Mouse (Mus musculus) heart, embryonic 15.5 days (tissue): ENCODE results near the gene Olfr279. TPM values are rescaled to one million over a fixed set of nuclear protein-coding genes. Genes with fewer than 3 reads are reported as not detected.
"Not testable (repeated sequence)": the region's sequence is repeated elsewhere in the genome, so short reads cannot be mapped to it uniquely, and the experiment has no call there.

ENCODE experiments used
- ATAC-seq: fragments of 200-750 bp; cut with Nextera tagmentation; replicated peaks from 2 replicates; pipeline ENCODE4 v1.8.0; 2017; ENCODE audit warnings: low read depth, moderate TSS enrichment; ENCODE audit not compliant: insufficient number of reproducible peaks, insufficient read depth, low FRiP score
- H3K27ac ChIP-seq: fragments of 300-500 bp; sonication (generic); 2 replicates; pipeline ENCODE4 v1.5.1; 2015; ENCODE audit warnings: mild to moderate bottlenecking, inconsistent platforms
- H3K27me3 ChIP-seq: fragments of 300-500 bp; sonication (generic); 2 replicates; pipeline ENCODE4 v1.6.1; 2015; ENCODE audit warnings: inconsistent platforms
- H3K36me3 ChIP-seq: fragments of 300-500 bp; sonication (generic); 2 replicates; pipeline ENCODE4 v1.6.1; 2015; ENCODE audit warnings: mild to moderate bottlenecking, inconsistent platforms
- H3K4me1 ChIP-seq: fragments of 300-500 bp; sonication (generic); replicated peaks from 2 replicates; pipeline ENCODE4 v1.6.1; 2015; ENCODE audit warnings: inconsistent platforms
- H3K4me2 ChIP-seq: fragments of 300-500 bp; sonication (generic); 2 replicates; pipeline ENCODE4 v1.6.1; 2015; ENCODE audit warnings: inconsistent platforms, mild to moderate bottlenecking, moderate library complexity
- H3K4me3 ChIP-seq: fragments of 300-500 bp; sonication (generic); 2 replicates; pipeline ENCODE4 v1.5.1; 2015; ENCODE audit warnings: mild to moderate bottlenecking, inconsistent platforms
- H3K9ac ChIP-seq: fragments of 300-500 bp; sonication (generic); 2 replicates; pipeline ENCODE4 v1.6.1; 2015; ENCODE audit warnings: mild to moderate bottlenecking, inconsistent platforms
- H3K9me3 ChIP-seq: fragments of 300-500 bp; sonication (generic); replicated peaks from 2 replicates; pipeline ENCODE4 v1.6.1; 2016; ENCODE audit warnings: inconsistent platforms
- WGBS: fragments of 180-500 bp; shearing (Covaris S2); methylation state at CpG from one replicate; pipeline ENCODE4 v1.1.7; 2015; ENCODE audit warnings: mixed read lengths; 5-methylcytosine and 5-hydroxymethylcytosine counted together
- polyA plus RNA-seq: library from polyadenylated mRNA; unstranded; fragments of >200 nt; fragmentation: Nextera tagmentation; extraction: Ambion mirVana; gene quantifications from 2 replicates; pipeline ENCODE4 v1.2.1, GENCODE M21; 2015

The Olfr279 gene
- polyA plus RNA-seq, 1 experiment from 2014 or later, result not detected

DNA sequence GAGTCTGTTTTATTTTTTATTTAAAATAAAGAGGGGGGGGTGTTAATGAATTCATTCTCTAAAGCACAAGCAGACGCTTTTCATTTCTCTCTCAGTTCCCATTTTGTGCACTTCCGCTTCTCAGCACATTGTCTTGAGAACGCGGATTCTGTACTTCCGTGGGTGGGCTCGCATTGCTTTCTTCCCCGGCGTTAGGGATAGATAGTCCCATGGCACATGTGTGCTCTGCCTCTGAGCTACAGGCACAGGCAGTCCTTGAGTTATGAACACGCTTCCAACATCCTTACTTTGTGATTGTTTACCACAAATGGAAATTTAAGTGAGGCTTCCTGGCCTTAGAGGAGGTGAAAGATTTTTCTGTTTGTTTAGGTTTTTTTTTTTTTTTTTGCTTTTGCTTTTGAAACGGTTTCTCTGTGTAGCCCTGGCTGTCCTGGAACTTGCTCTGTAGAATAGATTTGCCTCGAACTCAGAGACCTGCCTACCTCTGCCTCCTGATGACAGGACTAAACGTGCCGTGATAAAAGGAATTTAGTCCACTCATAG lies 19.3 kb downstream of the Olfr279 start:
- H3K4me1 ChIP-seq, result peaks cover 24% of the 10 kb centered on the region
- H3K36me3 ChIP-seq, result no peaks in the 10 kb centered on the region
- no peaks in the 10 kb centered on the region for H3K9me3 ChIP-seq
- no peak overlapping the region for H3K9ac ChIP-seq
- ATAC-seq, result no peak
- H3K4me3 ChIP-seq, result no peak overlapping the region
- peak overlapping the region; percentile 17 for H3K27ac ChIP-seq
- H3K4me2 ChIP-seq, result peak overlapping the region; percentile 63
- H3K27me3 ChIP-seq, result no peaks in the 10 kb centered on the region
- WGBS, result 58% methylated on average over 13 of the region's 13 CpGs

DNA sequence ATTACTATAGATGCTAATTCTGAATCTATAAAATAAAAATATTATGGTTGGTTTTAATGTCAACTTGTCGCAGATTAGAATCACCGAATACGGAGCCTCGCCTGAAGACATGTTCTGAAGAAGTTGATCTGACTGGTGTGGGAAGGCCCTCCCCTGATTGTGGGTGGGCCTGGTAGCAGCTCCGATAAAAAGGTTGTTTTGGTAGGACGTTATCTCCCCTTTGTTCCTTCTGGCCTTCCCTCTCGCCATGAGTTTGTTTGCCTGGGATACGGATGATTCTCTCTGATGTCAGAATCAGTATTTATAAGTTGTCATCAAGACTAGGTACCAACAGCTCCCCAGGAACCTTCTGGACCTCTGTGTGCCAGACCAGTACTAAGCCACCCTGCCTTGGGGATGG lies 20.0 kb downstream of the Olfr279 start:
- WGBS, result 45% methylated on average over 8 of the region's 8 CpGs
- no peaks in the 10 kb centered on the region for H3K36me3 ChIP-seq

GRCm38 (mm10) chr15:98512799-98513321 lies 20.7 kb downstream of the Olfr279 start:
- WGBS, result 14% methylated on average over 17 of the region's 17 CpGs
- no peak for ATAC-seq
- Histone ChIP-seq H3K4me1 (peaks cover 24% of the 10 kb centered on the region), H3K4me2 (peak overlapping the region; percentile 42), H3K27me3 (no peaks in the 10 kb centered on the region), H3K4me3 (0 out of 2 replicates have a peak overlapping the region, but pooled peaks have one; percentile 1), H3K27ac (peak overlapping the region; percentile 66), H3K36me3 (peaks cover 4% of the 10 kb centered on the region; the same call in 1 of the 2 replicates), H3K9ac (no peak overlapping the region), H3K9me3 (no peaks in the 10 kb centered on the region)

More for the DNA sequence above, 20.0 kb downstream of the Olfr279 start:
- H3K27ac ChIP-seq, result no peak overlapping the region
- H3K4me1 ChIP-seq, result peaks cover 24% of the 10 kb centered on the region
- ATAC-seq, result no peak
- no peaks in the 10 kb centered on the region for H3K9me3 ChIP-seq
- no peak overlapping the region for H3K4me3 ChIP-seq
- no peaks in the 10 kb centered on the region for H3K27me3 ChIP-seq
- no peak overlapping the region for H3K9ac ChIP-seq
- H3K4me2 ChIP-seq, result no peak overlapping the region

GRCm38 (mm10) chr15:98513676-98514075 lies 21.5 kb downstream of the Olfr279 start:
- H3K4me2 ChIP-seq, H3K9ac ChIP-seq, H3K4me3 ChIP-seq, ATAC-seq, H3K27me3 ChIP-seq, H3K27ac ChIP-seq, H3K9me3 ChIP-seq: not testable (repeated sequence)
- Histone ChIP-seq H3K36me3 (peaks cover 10% of the 10 kb centered on the region; the same call in 1 of the 2 replicates), H3K4me1 (peaks cover 24% of the 10 kb centered on the region)
- 73% methylated on average over 3 of the region's 3 CpGs for WGBS

DNA sequence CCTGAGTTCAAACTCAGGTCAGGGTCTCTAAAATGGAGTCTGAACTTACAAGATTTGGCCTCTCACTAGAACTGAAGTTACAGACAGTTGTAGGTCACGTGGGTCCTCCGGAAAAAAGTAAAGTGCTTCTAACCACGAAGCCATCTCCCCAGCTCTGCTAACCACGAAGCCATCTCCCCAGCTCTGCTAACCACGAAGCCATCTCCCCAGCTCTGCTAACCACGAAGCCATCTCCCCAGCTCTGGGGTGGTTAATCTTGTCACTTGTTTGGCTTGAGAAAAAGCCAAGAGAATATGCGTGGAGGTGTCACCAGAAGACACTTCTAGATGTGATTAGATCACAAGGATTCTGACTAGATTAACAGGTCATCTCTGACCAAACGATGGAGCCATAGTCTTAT lies 21.9 kb downstream of the Olfr279 start:
- Histone ChIP-seq H3K4me2 (no peak overlapping the region), H3K4me3 (no peak overlapping the region), H3K4me1 (peaks cover 24% of the 10 kb centered on the region), H3K27ac (no peak overlapping the region), H3K36me3 (peaks cover 10% of the 10 kb centered on the region; the same call in 1 of the 2 replicates), H3K9me3 (no peaks in the 10 kb centered on the region), H3K27me3 (no peaks in the 10 kb centered on the region), H3K9ac (no peak overlapping the region)
- 75% methylated on average over 8 of the region's 8 CpGs for WGBS
- ATAC-seq, result no peak

DNA sequence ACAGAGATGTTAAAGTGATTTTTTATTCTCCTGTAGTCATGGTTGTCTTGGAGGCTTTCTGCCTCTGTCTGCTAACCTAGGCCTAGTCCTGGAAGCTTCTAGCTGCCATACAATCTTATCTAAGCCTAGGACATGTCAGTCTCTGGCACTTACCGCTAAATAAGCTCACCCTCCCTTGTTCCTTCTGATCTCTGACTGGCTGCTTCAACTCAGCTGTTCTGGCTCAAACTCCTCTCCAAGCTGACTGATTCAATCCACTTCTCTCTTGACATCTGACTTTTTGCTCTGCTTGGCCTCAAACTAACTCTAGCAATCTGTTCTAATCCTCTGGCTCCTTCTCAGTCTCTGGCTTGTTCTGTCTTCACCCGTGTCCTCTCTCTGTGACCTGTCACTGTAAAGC lies 22.6 kb downstream of the Olfr279 start:
- not testable (repeated sequence) for H3K9ac ChIP-seq, ATAC-seq, H3K4me2 ChIP-seq, H3K27me3 ChIP-seq, H3K9me3 ChIP-seq, H3K4me3 ChIP-seq, H3K27ac ChIP-seq
- Histone ChIP-seq H3K36me3 (peaks cover 16% of the 10 kb centered on the region), H3K4me1 (peaks cover 24% of the 10 kb centered on the region)
- 66% methylated on average over 2 of the region's 2 CpGs for WGBS

DNA sequence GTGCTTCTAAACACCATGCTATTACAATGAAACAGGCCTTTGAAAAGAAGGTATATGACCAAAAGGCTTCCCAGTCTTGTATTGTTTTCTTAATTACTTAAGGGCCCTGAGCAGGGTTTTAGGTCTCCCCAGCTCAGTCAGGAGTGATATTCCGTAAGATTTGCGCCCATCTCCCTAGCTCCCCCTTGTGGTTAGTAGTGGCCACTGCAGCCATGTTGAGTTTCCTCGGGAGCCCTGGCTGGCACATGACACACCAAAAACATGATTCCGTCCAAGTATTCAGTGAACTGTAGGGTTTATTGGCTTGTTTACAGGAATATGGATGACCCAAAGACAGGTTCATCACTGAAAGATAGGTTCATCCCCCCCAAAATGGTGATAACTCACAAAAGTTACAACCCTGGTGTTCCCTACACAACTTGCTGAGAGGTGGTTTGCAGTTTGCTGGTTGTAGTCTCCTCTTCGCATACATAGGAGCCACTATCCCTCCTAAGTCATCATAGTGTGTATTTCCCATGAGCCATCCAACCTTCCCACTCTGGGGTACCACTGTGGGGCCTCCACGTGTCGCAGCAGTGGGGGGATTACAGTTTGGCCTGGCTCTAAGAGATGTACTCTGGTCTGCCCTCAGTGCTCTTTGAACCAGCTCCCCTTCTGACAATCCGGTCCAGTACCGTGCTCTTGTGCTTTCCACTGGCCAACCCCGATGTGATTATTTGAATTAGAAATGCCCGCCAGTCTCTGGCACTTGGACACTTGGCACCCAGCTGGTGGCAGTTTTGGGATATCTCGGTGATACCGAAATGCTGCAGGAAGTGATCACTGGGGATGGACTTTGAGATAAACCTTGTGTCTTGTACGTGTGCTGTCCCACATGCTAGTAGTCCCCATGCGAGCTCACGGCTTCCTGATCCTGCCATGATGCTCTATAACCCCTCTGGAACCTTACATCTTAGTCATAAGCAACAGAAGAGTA lies 25.5 kb downstream of the Olfr279 start:
- no peak overlapping the region for H3K9ac ChIP-seq
- no peak for ATAC-seq
- 66% methylated on average over 16 of the region's 16 CpGs for WGBS

DNA sequence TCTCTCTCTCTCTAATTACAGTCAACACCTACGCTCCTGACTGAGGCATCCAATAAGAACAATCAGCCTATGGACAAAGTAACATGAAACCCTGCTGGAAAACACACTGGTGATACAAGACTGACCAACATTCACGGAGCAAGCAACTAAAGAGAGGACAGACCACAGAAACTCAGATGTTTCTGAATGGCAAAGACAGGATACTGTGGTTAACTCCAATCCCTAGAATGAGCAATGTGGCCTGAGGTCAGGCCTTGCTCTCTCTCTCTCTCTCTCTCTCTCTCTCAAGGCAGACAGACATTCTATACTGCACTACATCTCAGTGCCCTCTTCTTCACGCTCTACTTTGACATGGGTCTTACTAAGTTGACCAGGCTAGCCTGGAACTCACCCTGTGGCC lies 29.0 kb downstream of the Olfr279 start:
- peaks cover 73% of the 10 kb centered on the region for H3K36me3 ChIP-seq
- H3K9me3 ChIP-seq, result no peaks in the 10 kb centered on the region
- H3K9ac ChIP-seq, result no peak overlapping the region
- H3K4me3 ChIP-seq, result no peak overlapping the region
- no peaks in the 10 kb centered on the region for H3K27me3 ChIP-seq
- 85% methylated on average over 3 of the region's 3 CpGs for WGBS
- no peak overlapping the region for H3K4me2 ChIP-seq
- no peak for ATAC-seq
- no peak overlapping the region for H3K27ac ChIP-seq
- peaks cover 3% of the 10 kb centered on the region; the same call in 1 of the 2 replicates for H3K4me1 ChIP-seq

More for the DNA sequence above, 25.5 kb downstream of the Olfr279 start:
- Histone ChIP-seq H3K9me3 (no peaks in the 10 kb centered on the region), H3K27ac (no peak overlapping the region), H3K27me3 (no peaks in the 10 kb centered on the region), H3K36me3 (peaks cover 40% of the 10 kb centered on the region), H3K4me2 (no peak overlapping the region), H3K4me1 (peaks cover 10% of the 10 kb centered on the region), H3K4me3 (no peak overlapping the region)

GRCm38 (mm10) chr15:98526057-98526456 lies 33.9 kb downstream of the Olfr279 start:
- H3K4me1 ChIP-seq, result peaks cover 7% of the 10 kb centered on the region; the same call in 1 of the 2 replicates

GRCm38 (mm10) chr15:98527056-98527771 lies 35.0 kb downstream of the Olfr279 start:
- no peaks in the 10 kb centered on the region for H3K27me3 ChIP-seq
- H3K4me3 ChIP-seq, result no peak overlapping the region
- ATAC-seq, result no peak
- no peak overlapping the region for H3K27ac ChIP-seq
- no peak overlapping the region for H3K9ac ChIP-seq
- peaks cover 92% of the 10 kb centered on the region for H3K36me3 ChIP-seq
- 89% methylated on average over 5 of the region's 5 CpGs for WGBS
- peaks cover 8% of the 10 kb centered on the region for H3K4me1 ChIP-seq
- H3K4me2 ChIP-seq, result no peak overlapping the region
- H3K9me3 ChIP-seq, result no peaks in the 10 kb centered on the region

More at GRCm38 (mm10) chr15:98526057-98526456, 33.9 kb downstream of the Olfr279 start:
- Histone ChIP-seq H3K9me3 (no peaks in the 10 kb centered on the region), H3K4me2 (no peak overlapping the region), H3K27ac (no peak overlapping the region), H3K4me3 (no peak overlapping the region), H3K36me3 (peaks cover 93% of the 10 kb centered on the region), H3K9ac (no peak overlapping the region), H3K27me3 (no peaks in the 10 kb centered on the region)
- 56% methylated on average over 5 of the region's 5 CpGs for WGBS
- ATAC-seq, result no peak

GRCm38 (mm10) chr15:98528066-98528563 lies 35.9 kb downstream of the Olfr279 start:
- H3K9me3 ChIP-seq, result no peaks in the 10 kb centered on the region
- H3K4me2 ChIP-seq, result no peak overlapping the region
- no peak for ATAC-seq
- H3K27ac ChIP-seq, result no peak overlapping the region
- 83% methylated on average over 5 of the region's 5 CpGs for WGBS
- H3K27me3 ChIP-seq, result no peaks in the 10 kb centered on the region
- H3K4me1 ChIP-seq, result peaks cover 17% of the 10 kb centered on the region
- peaks cover 83% of the 10 kb centered on the region for H3K36me3 ChIP-seq
- no peak overlapping the region for H3K4me3 ChIP-seq
- H3K9ac ChIP-seq, result no peak overlapping the region
